Mouse (Mus musculus): ENCODE data around the gene Arhgdib. TPM values are rescaled to one million over a fixed set of nuclear protein-coding genes. Genes with fewer than 3 reads are reported as not detected.
"Not testable (repeated sequence)": the region's sequence is repeated elsewhere in the genome, so short reads cannot be mapped to it uniquely, and the experiment has no call there.

Gene Arhgdib
- polyA plus RNA-seq, 1 experiment from 2014 or later = 56.2 TPM

GRCm38 (mm10) chr6:136980331-136980746, 38.6 kb upstream of the Arhgdib start:
- peak; percentile 52; the same call in 1 of the 2 replicates for ATAC-seq (replicated peaks; ENCODE audit: insufficient number of reproducible peaks, low FRiP score, low TSS enrichment, low read depth)
- 24% methylated on average over 3 of the region's 3 CpGs for WGBS
- Histone ChIP-seq H3K4me1 (ENCODE audit: control insufficient read depth, insufficient read depth, low read length) (no peaks in the 10 kb centered on the region), H3K27ac (replicated peaks; ENCODE audit: low read depth, low read length) (no peak overlapping the region), H3K9me3 (replicated peaks; ENCODE audit: control insufficient read depth, low read length) (no peaks in the 10 kb centered on the region), H3K4me3 (ENCODE audit: low read depth, low read length) (no peak overlapping the region), H3K4me2 (ENCODE audit: low read depth, low read length) (no peak overlapping the region), H3K27me3 (ENCODE audit: control insufficient read depth, insufficient read depth, low read length) (no peaks in the 10 kb centered on the region), H3K36me3 (replicated peaks; ENCODE audit: control insufficient read depth, insufficient read depth, low read depth, low read length) (no peaks in the 10 kb centered on the region), H3K9ac (replicated peaks; ENCODE audit: low read length) (peak overlapping the region; percentile 11; the same call in 1 of the 2 replicates)
- peak; percentile 77 for DNase-seq (ENCODE audit: low spot score)

- ATAC-seq (replicated peaks; ENCODE audit: insufficient number of reproducible peaks, low FRiP score, low TSS enrichment, low read depth) (no peak), DNase-seq (ENCODE audit: low spot score) (no peak)
- Histone ChIP-seq H3K4me2 (ENCODE audit: low read depth, low read length) (no peak overlapping the region), H3K27ac (replicated peaks; ENCODE audit: low read depth, low read length) (no peak overlapping the region), H3K4me1 (ENCODE audit: control insufficient read depth, insufficient read depth, low read length) (no peaks in the 10 kb centered on the region), H3K36me3 (replicated peaks; ENCODE audit: control insufficient read depth, insufficient read depth, low read depth, low read length) (no peaks in the 10 kb centered on the region), H3K27me3 (ENCODE audit: control insufficient read depth, insufficient read depth, low read length) (no peaks in the 10 kb centered on the region), H3K4me3 (ENCODE audit: low read depth, low read length) (no peak overlapping the region), H3K9ac (replicated peaks; ENCODE audit: low read length) (no peak overlapping the region), H3K9me3 (replicated peaks; ENCODE audit: control insufficient read depth, low read length) (no peaks in the 10 kb centered on the region)
- 87% methylated on average over 23 of the region's 23 CpGs for WGBS
Observed at GRCm38 (mm10) chr6:136979274-136980082, 37.8 kb upstream of the Arhgdib start.

GRCm38 (mm10) chr6:136968877-136969276, 27.2 kb upstream of the Arhgdib start:
- not testable (repeated sequence) for H3K36me3 ChIP-seq (replicated peaks; ENCODE audit: control insufficient read depth, insufficient read depth, low read depth, low read length); H3K4me1 ChIP-seq (ENCODE audit: control insufficient read depth, insufficient read depth, low read length); H3K4me3 ChIP-seq (ENCODE audit: low read depth, low read length); H3K27ac ChIP-seq (replicated peaks; ENCODE audit: low read depth, low read length); H3K4me2 ChIP-seq (ENCODE audit: low read depth, low read length); H3K9me3 ChIP-seq (replicated peaks; ENCODE audit: control insufficient read depth, low read length); H3K9ac ChIP-seq (replicated peaks; ENCODE audit: low read length); ATAC-seq (replicated peaks; ENCODE audit: insufficient number of reproducible peaks, low FRiP score, low TSS enrichment, low read depth); H3K27me3 ChIP-seq (ENCODE audit: control insufficient read depth, insufficient read depth, low read length)
- peak; percentile 49 for DNase-seq (ENCODE audit: low spot score)
- 40% methylated on average over 4 of the region's 4 CpGs for WGBS

- Histone ChIP-seq H3K4me2 (ENCODE audit: low read depth, low read length) (no peak overlapping the region), H3K27ac (replicated peaks; ENCODE audit: low read depth, low read length) (no peak overlapping the region), H3K9me3 (replicated peaks; ENCODE audit: control insufficient read depth, low read length) (no peaks in the 10 kb centered on the region), H3K4me1 (ENCODE audit: control insufficient read depth, insufficient read depth, low read length) (no peaks in the 10 kb centered on the region), H3K4me3 (ENCODE audit: low read depth, low read length) (no peak overlapping the region), H3K9ac (replicated peaks; ENCODE audit: low read length) (no peak overlapping the region), H3K27me3 (ENCODE audit: control insufficient read depth, insufficient read depth, low read length) (no peaks in the 10 kb centered on the region), H3K36me3 (replicated peaks; ENCODE audit: control insufficient read depth, insufficient read depth, low read depth, low read length) (no peaks in the 10 kb centered on the region)
- DNase-seq (ENCODE audit: low spot score) = no peak
- no peak for ATAC-seq (replicated peaks; ENCODE audit: insufficient number of reproducible peaks, low FRiP score, low TSS enrichment, low read depth)
- 72% methylated on average over 4 of the region's 4 CpGs for WGBS
Observed at GRCm38 (mm10) chr6:136967466-136967865, 25.8 kb upstream of the Arhgdib start.

- no peak overlapping the region for H3K27ac ChIP-seq (replicated peaks; ENCODE audit: low read depth, low read length)
- H3K4me2 ChIP-seq (ENCODE audit: low read depth, low read length) = no peak overlapping the region
- 72% methylated on average over 10 of the region's 10 CpGs for WGBS
- H3K27me3 ChIP-seq (ENCODE audit: control insufficient read depth, insufficient read depth, low read length) = no peaks in the 10 kb centered on the region
- no peaks in the 10 kb centered on the region for H3K36me3 ChIP-seq (replicated peaks; ENCODE audit: control insufficient read depth, insufficient read depth, low read depth, low read length)
- no peaks in the 10 kb centered on the region for H3K9me3 ChIP-seq (replicated peaks; ENCODE audit: control insufficient read depth, low read length)
- no peak overlapping the region for H3K4me3 ChIP-seq (ENCODE audit: low read depth, low read length)
- DNase-seq (ENCODE audit: low spot score) (no peak), ATAC-seq (replicated peaks; ENCODE audit: insufficient number of reproducible peaks, low FRiP score, low TSS enrichment, low read depth) (no peak)
- H3K4me1 ChIP-seq (ENCODE audit: control insufficient read depth, insufficient read depth, low read length) = no peaks in the 10 kb centered on the region
- H3K9ac ChIP-seq (replicated peaks; ENCODE audit: low read length) = no peak overlapping the region
Observed at GRCm38 (mm10) chr6:136965912-136966311, 24.2 kb upstream of the Arhgdib start.

GRCm38 (mm10) chr6:136964609-136965510, 23.2 kb upstream of the Arhgdib start:
- no peak overlapping the region for H3K4me3 ChIP-seq (ENCODE audit: low read depth, low read length)
- no peak for ATAC-seq (replicated peaks; ENCODE audit: insufficient number of reproducible peaks, low FRiP score, low TSS enrichment, low read depth)
- no peak overlapping the region for H3K27ac ChIP-seq (replicated peaks; ENCODE audit: low read depth, low read length)
- H3K36me3 ChIP-seq (replicated peaks; ENCODE audit: control insufficient read depth, insufficient read depth, low read depth, low read length) = no peaks in the 10 kb centered on the region
- no peak for DNase-seq (ENCODE audit: low spot score)
- H3K9ac ChIP-seq (replicated peaks; ENCODE audit: low read length) = no peak overlapping the region
- 77% methylated on average over 13 of the region's 13 CpGs for WGBS
- H3K4me1 ChIP-seq (ENCODE audit: control insufficient read depth, insufficient read depth, low read length) = no peaks in the 10 kb centered on the region
- H3K9me3 ChIP-seq (replicated peaks; ENCODE audit: control insufficient read depth, low read length) = no peaks in the 10 kb centered on the region
- H3K4me2 ChIP-seq (ENCODE audit: low read depth, low read length) = no peak overlapping the region
- no peaks in the 10 kb centered on the region for H3K27me3 ChIP-seq (ENCODE audit: control insufficient read depth, insufficient read depth, low read length)

- Histone ChIP-seq H3K4me1 (ENCODE audit: control insufficient read depth, insufficient read depth, low read length) (no peaks in the 10 kb centered on the region), H3K36me3 (replicated peaks; ENCODE audit: control insufficient read depth, insufficient read depth, low read depth, low read length) (no peaks in the 10 kb centered on the region), H3K4me3 (ENCODE audit: low read depth, low read length) (no peak overlapping the region), H3K27ac (replicated peaks; ENCODE audit: low read depth, low read length) (no peak overlapping the region), H3K27me3 (ENCODE audit: control insufficient read depth, insufficient read depth, low read length) (no peaks in the 10 kb centered on the region), H3K9me3 (replicated peaks; ENCODE audit: control insufficient read depth, low read length) (no peaks in the 10 kb centered on the region), H3K9ac (replicated peaks; ENCODE audit: low read length) (no peak overlapping the region), H3K4me2 (ENCODE audit: low read depth, low read length) (no peak overlapping the region)
- DNase-seq (ENCODE audit: low spot score) (no peak), ATAC-seq (replicated peaks; ENCODE audit: insufficient number of reproducible peaks, low FRiP score, low TSS enrichment, low read depth) (no peak)
- WGBS = 74% methylated on average over 11 of the region's 11 CpGs
Observed at GRCm38 (mm10) chr6:136962957-136963356, 21.3 kb upstream of the Arhgdib start.

GRCm38 (mm10) chr6:136959131-136959530, 17.4 kb upstream of the Arhgdib start:
- H3K27ac ChIP-seq (replicated peaks; ENCODE audit: low read depth, low read length) = no peak overlapping the region
- H3K4me3 ChIP-seq (ENCODE audit: low read depth, low read length) = no peak overlapping the region
- ATAC-seq (replicated peaks; ENCODE audit: insufficient number of reproducible peaks, low FRiP score, low TSS enrichment, low read depth) = no peak
- WGBS = 64% methylated on average over 11 of the region's 11 CpGs
- H3K4me2 ChIP-seq (ENCODE audit: low read depth, low read length) = no peak overlapping the region
- H3K27me3 ChIP-seq (ENCODE audit: control insufficient read depth, insufficient read depth, low read length) = no peaks in the 10 kb centered on the region
- H3K9me3 ChIP-seq (replicated peaks; ENCODE audit: control insufficient read depth, low read length) = no peaks in the 10 kb centered on the region
- H3K4me1 ChIP-seq (ENCODE audit: control insufficient read depth, insufficient read depth, low read length) = no peaks in the 10 kb centered on the region
- no peak for DNase-seq (ENCODE audit: low spot score)
- H3K36me3 ChIP-seq (replicated peaks; ENCODE audit: control insufficient read depth, insufficient read depth, low read depth, low read length) = no peaks in the 10 kb centered on the region
- H3K9ac ChIP-seq (replicated peaks; ENCODE audit: low read length) = no peak overlapping the region
